Mouse (Mus musculus): ENCODE measurements around the gene Arg1.

- TF ChIP-seq CTCF (IDR thresholded peaks at IDR 0.05; ENCODE audit: extremely low read depth, insufficient read length, insufficient replicate concordance, low read depth, low read length) (no peak), POLR2A (IDR thresholded peaks at IDR 0.05; ENCODE audit: low read depth, low read length) (no peak)
These were observed 788 bp upstream of the Arg1 start for GRCm38 (mm10) chr10:24928072-24928471.

All from small intestine, adult 2 months (tissue).